Mouse (Mus musculus) heart, postnatal 25 days (tissue): ENCODE results near the gene Il6ra. TPM values are rescaled to one million over a fixed set of nuclear protein-coding genes. Genes with fewer than 3 reads are reported as not detected.

ENCODE experiments used
- DNase-seq: peaks from one replicate; pipeline ENCODE4 v3.0.0; 2022; ENCODE audit warnings: low spot score
- intact Hi-C: fragments of 180-260 bp; cut with DNase I; formaldehyde crosslinking; loops from one replicate; pipeline ENCODE4 v1.15.1; 2025
- total RNA-seq, 2 experiments: library from RNA; stranded (reverse); gene quantifications; 2 replicates each; pipeline ENCODE4 v1.2.3; 2021

Gene Il6ra
- total RNA-seq, 2 experiments from 2014 or later = 3.8 to 5.0 TPM

GRCm38 (mm10) chr3:89912108-89912542, 871 bp downstream of the Il6ra start:
- DNase-seq = no peak
- intact Hi-C loops = loop anchor here (2.0 kb wide), 1 partner anchor 41 kb away; no protein-coding TSS in a partner anchor

- intact Hi-C loops = no loop called here
- DNase-seq = peak; percentile 23
These were observed 1.8 kb downstream of the Il6ra start for GRCm38 (mm10) chr3:89911207-89911606.

- no peak for DNase-seq
- intact Hi-C loops = no loop called here
These were observed 3.1 kb downstream of the Il6ra start for GRCm38 (mm10) chr3:89909703-89910542.

- intact Hi-C loops = no loop called here
These were observed 4.2 kb downstream of the Il6ra start for GRCm38 (mm10) chr3:89908836-89909235.

GRCm38 (mm10) chr3:89907846-89908245, 5.2 kb downstream of the Il6ra start:
- DNase-seq = no peak

More at GRCm38 (mm10) chr3:89908836-89909235, 4.2 kb downstream of the Il6ra start:
- DNase-seq = no peak

GRCm38 (mm10) chr3:89899511-89899908, 13.5 kb downstream of the Il6ra start:
- intact Hi-C loops = no loop called here
- no peak for DNase-seq

More at GRCm38 (mm10) chr3:89907846-89908245, 5.2 kb downstream of the Il6ra start:
- intact Hi-C loops = no loop called here

GRCm38 (mm10) chr3:89898870-89899510, 14.0 kb downstream of the Il6ra start:
- DNase-seq = peak; percentile 34
- intact Hi-C loops = no loop called here

GRCm38 (mm10) chr3:89898011-89898410, 15.0 kb downstream of the Il6ra start:
- intact Hi-C loops = no loop called here
- no peak for DNase-seq

- intact Hi-C loops = no loop called here
- DNase-seq = no peak
These were observed 15.7 kb downstream of the Il6ra start for GRCm38 (mm10) chr3:89897204-89897796.

- intact Hi-C loops = no loop called here
- no peak for DNase-seq
These were observed 16.4 kb downstream of the Il6ra start for GRCm38 (mm10) chr3:89896571-89896970.

- no peak for DNase-seq
- intact Hi-C loops = no loop called here
These were observed 20.4 kb downstream of the Il6ra start for GRCm38 (mm10) chr3:89892517-89893106.

GRCm38 (mm10) chr3:89891696-89892095, 21.3 kb downstream of the Il6ra start:
- DNase-seq = no peak
- intact Hi-C loops = no loop called here

GRCm38 (mm10) chr3:89889841-89890430, 23.1 kb downstream of the Il6ra start:
- DNase-seq = no peak
- intact Hi-C loops = no loop called here

GRCm38 (mm10) chr3:89887582-89888230, 25.3 kb downstream of the Il6ra start:
- DNase-seq = no peak
- intact Hi-C loops = no loop called here

- intact Hi-C loops = no loop called here
These were observed 27.2 kb downstream of the Il6ra start for GRCm38 (mm10) chr3:89885766-89886165.

GRCm38 (mm10) chr3:89883582-89884041, 29.4 kb downstream of the Il6ra start:
- no peak for DNase-seq
- intact Hi-C loops = no loop called here

More at GRCm38 (mm10) chr3:89885766-89886165, 27.2 kb downstream of the Il6ra start:
- DNase-seq = no peak

- intact Hi-C loops = no loop called here
- no peak for DNase-seq
These were observed 30.3 kb downstream of the Il6ra start for GRCm38 (mm10) chr3:89882556-89883181.

GRCm38 (mm10) chr3:89880036-89880851, 32.8 kb downstream of the Il6ra start:
- DNase-seq = peak; percentile 42
- intact Hi-C loops = no loop called here
